Mouse (Mus musculus) MEL (cell line): ENCODE results near the gene Ing3. TPM values are rescaled to one million over a fixed set of nuclear protein-coding genes. Genes with fewer than 3 reads are reported as not detected.

Source experiments
- DNase-seq: peaks from one replicate; pipeline ENCODE4 v3.0.0; 2011; ENCODE audit warnings: low read depth, low spot score
- H3K27ac ChIP-seq: 2 replicates; pipeline ENCODE4 v1.5.1; 2012; ENCODE audit warnings: low read depth, mild to moderate bottlenecking, control low read depth, low read length, moderate library complexity; ENCODE audit not compliant: control insufficient read depth
- H3K27me3 ChIP-seq, 2 experiments: fragments of 150-350 bp in 1 of 2; sonication (generic) in 1 of 2; 2 replicates each; pipeline ENCODE4 v1.6.1; 2012; ENCODE audit warnings: low read length in 2 of 2, mild to moderate bottlenecking in 2 of 2, improper control_type of control experiment in 1 of 2, moderate library complexity in 1 of 2; ENCODE audit not compliant: insufficient read depth in 2 of 2, control insufficient read depth in 1 of 2
- H3K36me3 ChIP-seq, 2 experiments: 2 replicates each; pipeline ENCODE4 v1.6.1; 2012 to 2014; ENCODE audit warnings: low read length in 2 of 2, improper control_type of control experiment in 1 of 2, inconsistent platforms in 1 of 2, mild to moderate bottlenecking in 1 of 2; ENCODE audit not compliant: insufficient read depth in 2 of 2, control insufficient read depth in 1 of 2
- H3K4me1 ChIP-seq, 2 experiments: fragments of 150-350 bp in 1 of 2; sonication (generic) in 1 of 2; 2 replicates each; pipeline ENCODE4 v1.6.1; 2012; ENCODE audit warnings: low read length in 2 of 2, improper control_type of control experiment in 1 of 2, mild to moderate bottlenecking in 1 of 2; ENCODE audit not compliant: insufficient read depth in 2 of 2, control insufficient read depth in 1 of 2
- H3K4me3 ChIP-seq, 2 experiments: fragments of 150-350 bp in 1 of 2; sonication (generic) in 1 of 2; 2 replicates each; pipeline ENCODE4 v1.5.1; 2012; ENCODE audit warnings: low read depth in 2 of 2, low read length in 2 of 2, mild to moderate bottlenecking in 2 of 2, moderate library complexity in 2 of 2, control low read depth in 1 of 2, improper control_type of control experiment in 1 of 2; ENCODE audit not compliant: control insufficient read depth in 1 of 2, insufficient read depth in 1 of 2
- H3K79me2 ChIP-seq: 2 replicates; pipeline ENCODE4 v1.6.1; 2012; ENCODE audit warnings: mild to moderate bottlenecking, low read length, moderate library complexity; ENCODE audit not compliant: control insufficient read depth, poor library complexity, insufficient read depth
- H3K9ac ChIP-seq: 2 replicates; pipeline ENCODE4 v1.6.1; 2012; ENCODE audit warnings: low read depth, mild to moderate bottlenecking, control low read depth, low read length, moderate library complexity; ENCODE audit not compliant: control insufficient read depth, poor library complexity, severe bottlenecking
- H3K9me3 ChIP-seq: fragments of 150-350 bp; sonication (generic); replicated peaks from 2 replicates; pipeline ENCODE4 v1.6.1; 2012; ENCODE audit warnings: mild to moderate bottlenecking, low read length, improper control_type of control experiment, moderate library complexity; ENCODE audit not compliant: insufficient read depth
- BHLHE40 ChIP-seq: IDR thresholded peaks from 2 replicates; pipeline ENCODE4 v1.6.1; 2012; ENCODE audit warnings: low read depth, mild to moderate bottlenecking, inconsistent platforms, low read length, improper control_type of control experiment, borderline replicate concordance
- CTCF ChIP-seq, 3 experiments: IDR thresholded peaks in 2 of 3; conservative IDR thresholded peaks in 1 of 3; 2 replicates each; pipeline ENCODE4 v1.5.1; 2011 to 2012; ENCODE audit warnings: low read length in 3 of 3, low read depth in 2 of 3, mild to moderate bottlenecking in 2 of 3, improper control_type of control experiment in 1 of 3, inconsistent platforms in 1 of 3, mixed read lengths in 1 of 3, moderate library complexity in 1 of 3; ENCODE audit not compliant: control insufficient read depth in 1 of 3, insufficient read depth in 1 of 3, poor library complexity in 1 of 3, severe bottlenecking in 1 of 3
- ELF1 ChIP-seq: IDR thresholded peaks from 2 replicates; pipeline ENCODE4 v1.6.1; 2014; ENCODE audit warnings: low read depth, mild to moderate bottlenecking, inconsistent platforms, low read length, improper control_type of control experiment, moderate library complexity
- EP300 ChIP-seq, 2 experiments: IDR thresholded peaks; 2 replicates each; pipeline ENCODE4 v1.6.1; 2011; ENCODE audit warnings: improper control_type of control experiment in 2 of 2, low read length in 2 of 2, low read depth in 1 of 2, mild to moderate bottlenecking in 1 of 2
- ETS1 ChIP-seq: IDR thresholded peaks from 2 replicates; pipeline ENCODE4 v1.6.1; 2012; ENCODE audit warnings: low read depth, mild to moderate bottlenecking, inconsistent platforms, low read length, improper control_type of control experiment, moderate library complexity
- MAFK ChIP-seq: IDR thresholded peaks from 2 replicates; pipeline ENCODE4 v1.6.1; 2011; ENCODE audit warnings: low read depth, mild to moderate bottlenecking, low read length, improper control_type of control experiment, borderline replicate concordance
- MAZ ChIP-seq: IDR thresholded peaks from 2 replicates; pipeline ENCODE4 v1.6.1; 2012; ENCODE audit warnings: low read depth, mild to moderate bottlenecking, inconsistent platforms, low read length, improper control_type of control experiment
- MEF2A ChIP-seq: IDR thresholded peaks from 2 replicates; pipeline ENCODE4 v1.6.1; 2014; ENCODE audit warnings: low read depth, mild to moderate bottlenecking, inconsistent platforms, low read length, improper control_type of control experiment; ENCODE audit not compliant: poor library complexity, insufficient replicate concordance, severe bottlenecking; ENCODE audit errors: extremely low read depth
- MYB ChIP-seq: IDR thresholded peaks from 2 replicates; pipeline ENCODE4 v1.6.1; 2011; ENCODE audit warnings: mild to moderate bottlenecking, low read depth, low read length, improper control_type of control experiment
- MYC ChIP-seq: IDR thresholded peaks from 2 replicates; pipeline ENCODE4 v1.6.1; 2011; ENCODE audit warnings: low read depth, mild to moderate bottlenecking, low read length, improper control_type of control experiment, moderate library complexity
- NELFE ChIP-seq: IDR thresholded peaks from 2 replicates; pipeline ENCODE4 v1.6.1; 2011; ENCODE audit warnings: low read depth, low read length, improper control_type of control experiment
- RAD21 ChIP-seq: IDR thresholded peaks from 2 replicates; pipeline ENCODE4 v1.6.1; 2011; ENCODE audit warnings: mild to moderate bottlenecking, low read depth, low read length, improper control_type of control experiment
- SMC3 ChIP-seq: IDR thresholded peaks from 2 replicates; pipeline ENCODE4 v1.6.1; 2011; ENCODE audit warnings: low read depth, low read length, improper control_type of control experiment
- TCF12 ChIP-seq: IDR thresholded peaks from 2 replicates; pipeline ENCODE4 v1.6.1; 2014; ENCODE audit warnings: low read depth, mild to moderate bottlenecking, inconsistent platforms, low read length, improper control_type of control experiment, moderate library complexity
- UBTF ChIP-seq: IDR thresholded peaks from 2 replicates; pipeline ENCODE4 v1.6.1; 2012; ENCODE audit warnings: low read depth, mild to moderate bottlenecking, inconsistent platforms, low read length, improper control_type of control experiment, moderate library complexity, borderline replicate concordance; ENCODE audit not compliant: insufficient read depth
- USF2 ChIP-seq, 2 experiments: IDR thresholded peaks; 2 replicates each; pipeline ENCODE4 v1.6.1; 2011 to 2012; ENCODE audit warnings: improper control_type of control experiment in 2 of 2, low read length in 2 of 2, borderline replicate concordance in 1 of 2, inconsistent platforms in 1 of 2, low read depth in 1 of 2, mild to moderate bottlenecking in 1 of 2; ENCODE audit not compliant: insufficient read depth in 1 of 2
- polyA plus RNA-seq, 2 experiments: library from polyadenylated mRNA; stranded (reverse) in 1 of 2; unstranded in 1 of 2; fragments of >175 nt in 1 of 2; fragments of >200 nt in 1 of 2; gene quantifications; 2 replicates each; pipeline versions ENCODE4 v1.2.1 to v1.2.4; 2012; ENCODE audit warnings: low replicate concordance in 2 of 2, low read depth in 1 of 2; ENCODE audit not compliant: insufficient read length in 2 of 2, insufficient read depth in 1 of 2, missing spikeins in 1 of 2
- total RNA-seq: library from RNA; depleted of rRNA; stranded (reverse); fragments of 300-350 nt; gene quantifications from 2 replicates; pipeline ENCODE4 v1.2.3, GENCODE M21; 2012

Gene Ing3
- total and polyA plus RNA-seq, 3 experiments, result 13.4 to 16.5 TPM; not detected in 1

DNA sequence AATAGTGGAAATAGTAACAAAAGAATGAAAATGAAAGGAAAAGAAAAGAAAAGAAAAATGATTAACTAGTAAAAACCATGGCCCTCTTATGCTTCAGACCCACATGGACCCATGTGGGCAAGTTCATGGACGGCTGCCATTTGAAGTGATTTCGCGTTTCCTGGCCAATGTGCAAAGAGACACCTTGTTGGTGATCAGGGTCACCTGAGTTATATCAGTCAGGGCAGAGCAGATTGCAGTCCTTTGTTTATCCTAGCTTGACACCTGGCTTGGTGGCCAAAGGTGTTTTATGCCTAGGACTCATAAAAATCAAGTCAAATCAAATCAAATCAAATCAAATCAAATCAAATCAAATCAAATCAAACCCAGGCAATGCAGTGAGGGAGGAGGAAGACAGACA lies 64.0 kb downstream of the Ing3 start:
- H3K27me3 ChIP-seq, result peaks cover 0 to under 1% of the 10 kb centered on the region in 2 experiments; a peak in 1 of 4 replicates
- no peak overlapping the region for H3K9ac ChIP-seq
- TF ChIP-seq MEF2A (no peak), MYC (no peak), EP300 (IDR thresholded peaks at IDR 0.05; ENCODE audit: low read depth in 1 of 2, low read length in 2 of 2) (no peak), CTCF (IDR thresholded peaks at IDR 0.05 in 2 of 3, conservative IDR thresholded peaks at IDR 0.05 in 1 of 3; ENCODE audit: control insufficient read depth in 1 of 3, insufficient read depth in 1 of 3, low read depth in 2 of 3, low read length in 3 of 3, poor library complexity in 1 of 3, severe bottlenecking in 1 of 3) (no peak), MYB (no peak), ETS1 (no peak)
- no peaks in the 10 kb centered on the region for H3K79me2 ChIP-seq
- DNase-seq, result no peak
- H3K27ac ChIP-seq, result no peak overlapping the region
- H3K4me3 ChIP-seq, result no peak overlapping the region
- H3K4me1 ChIP-seq, result no peaks in the 10 kb centered on the region
- H3K36me3 ChIP-seq, result no peaks in the 10 kb centered on the region
- H3K9me3 ChIP-seq, result no peaks in the 10 kb centered on the region

DNA sequence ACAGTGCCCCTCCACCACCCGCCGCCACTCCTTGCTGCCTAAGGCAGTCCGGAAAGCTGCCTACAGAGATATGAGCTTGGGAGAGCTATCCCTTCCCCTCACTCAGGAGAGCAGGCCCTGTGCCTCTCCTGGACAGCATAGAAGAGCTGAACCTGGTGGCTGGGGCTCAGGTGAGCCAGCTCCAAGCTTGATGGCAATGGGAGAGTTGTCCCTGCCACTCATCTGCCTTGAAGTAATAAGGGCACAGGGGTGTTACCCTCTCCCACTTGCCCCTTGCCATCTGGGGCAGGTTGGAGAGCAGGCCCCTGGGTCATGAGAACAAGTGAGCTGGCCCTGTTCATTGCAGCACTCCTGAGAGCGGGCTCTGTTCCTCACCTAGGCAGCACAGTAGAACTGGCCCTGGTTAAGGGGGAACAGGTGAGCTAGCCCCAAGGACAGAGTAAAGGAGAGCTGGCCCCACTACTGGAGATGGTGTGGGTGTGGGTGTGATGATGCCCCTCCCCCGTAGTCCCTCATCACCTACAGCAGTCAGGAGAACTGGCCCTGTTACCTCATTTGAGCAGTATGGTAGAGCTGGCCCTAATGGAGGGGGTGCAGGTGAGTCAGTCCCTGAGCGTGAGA lies 65.0 kb downstream of the Ing3 start:
- H3K9me3 ChIP-seq, result no peaks in the 10 kb centered on the region
- H3K36me3 ChIP-seq, result no peaks in the 10 kb centered on the region
- no peak for TF ChIP-seq NELFE
- TF ChIP-seq USF2 (IDR thresholded peaks at IDR 0.05; ENCODE audit: borderline replicate concordance in 1 of 2, insufficient read depth in 1 of 2, low read depth in 1 of 2, low read length in 2 of 2), result no peak
- no peak for TF ChIP-seq SMC3
- TF ChIP-seq MAZ, result no peak
- TF ChIP-seq ELF1, result no peak
- no peak for TF ChIP-seq RAD21
- no peak for TF ChIP-seq BHLHE40
- TF ChIP-seq EP300 (IDR thresholded peaks at IDR 0.05; ENCODE audit: low read depth in 1 of 2, low read length in 2 of 2), result no peak
- TF ChIP-seq UBTF, result no peak
- TF ChIP-seq TCF12, result no peak
- no peak for TF ChIP-seq MAFK
- no peak for DNase-seq
- H3K27me3 ChIP-seq, result no peaks in the 10 kb centered on the region; a peak in 1 of 4 replicates
- H3K79me2 ChIP-seq, result no peaks in the 10 kb centered on the region
- H3K9ac ChIP-seq, result no peak overlapping the region
- no peak overlapping the region for H3K27ac ChIP-seq
- H3K4me1 ChIP-seq, result no peaks in the 10 kb centered on the region
- no peak overlapping the region for H3K4me3 ChIP-seq
